Mouse (Mus musculus) mouse embryonic stem cell (cell line): ENCODE data around the gene Ssr4.

ENCODE experiments used
- in situ Hi-C, 2 experiments: fragments of 300-500 bp; cut with MboI; formaldehyde crosslinking; loops; 1 replicate in 1 of 2; 3 replicates in 1 of 2; pipeline ENCODE4 v1.14.3; 2019 to 2020; ENCODE audit warnings: low sequenced_read_pairs in 2 of 2, low pct_unique_long_range_greater_than_20kb in 1 of 2, mixed read lengths in 1 of 2; ENCODE audit not compliant: unreplicated experiment in 1 of 2

Ssr4 gene

GRCm38 (mm10) chrX:73793505-73793904, 6.7 kb downstream of the Ssr4 start:
- in situ Hi-C loops = no loop called here

- in situ Hi-C loops = no loop called here
Measured at GRCm38 (mm10) chrX:73797511-73797910, 10.7 kb downstream of the Ssr4 start.

GRCm38 (mm10) chrX:73798502-73798901, 11.7 kb downstream of the Ssr4 start:
- in situ Hi-C loops = no loop called here

GRCm38 (mm10) chrX:73805814-73806213, 19.0 kb downstream of the Ssr4 start:
- in situ Hi-C loops = no loop called here

- in situ Hi-C loops = no loop called here
Measured at GRCm38 (mm10) chrX:73815072-73815471, 28.2 kb downstream of the Ssr4 start.

- in situ Hi-C loops = no loop called here
Measured at GRCm38 (mm10) chrX:73816596-73817314, 29.9 kb downstream of the Ssr4 start.

GRCm38 (mm10) chrX:73823747-73824146, 36.9 kb downstream of the Ssr4 start:
- in situ Hi-C loops = no loop called here

GRCm38 (mm10) chrX:73824185-73825151, 37.6 kb downstream of the Ssr4 start, which contains the start of gene Pdzd4:
TSS of gene Pdzd4 (minus strand) at chrX:73824969.
- in situ Hi-C loops = no loop called here

- in situ Hi-C loops = no loop called here
Measured at GRCm38 (mm10) chrX:73835731-73836130, 48.9 kb downstream of the Ssr4 start.

- in situ Hi-C loops = no loop called here
Measured at GRCm38 (mm10) chrX:73836691-73837090, 49.9 kb downstream of the Ssr4 start.
